Mouse (Mus musculus): ENCODE results near the gene Ebf1. TPM values are rescaled to one million over a fixed set of nuclear protein-coding genes. Genes with fewer than 3 reads are reported as not detected.

The Ebf1 gene
- not detected in 2 replicates for polyA plus RNA-seq (2012)

DNA sequence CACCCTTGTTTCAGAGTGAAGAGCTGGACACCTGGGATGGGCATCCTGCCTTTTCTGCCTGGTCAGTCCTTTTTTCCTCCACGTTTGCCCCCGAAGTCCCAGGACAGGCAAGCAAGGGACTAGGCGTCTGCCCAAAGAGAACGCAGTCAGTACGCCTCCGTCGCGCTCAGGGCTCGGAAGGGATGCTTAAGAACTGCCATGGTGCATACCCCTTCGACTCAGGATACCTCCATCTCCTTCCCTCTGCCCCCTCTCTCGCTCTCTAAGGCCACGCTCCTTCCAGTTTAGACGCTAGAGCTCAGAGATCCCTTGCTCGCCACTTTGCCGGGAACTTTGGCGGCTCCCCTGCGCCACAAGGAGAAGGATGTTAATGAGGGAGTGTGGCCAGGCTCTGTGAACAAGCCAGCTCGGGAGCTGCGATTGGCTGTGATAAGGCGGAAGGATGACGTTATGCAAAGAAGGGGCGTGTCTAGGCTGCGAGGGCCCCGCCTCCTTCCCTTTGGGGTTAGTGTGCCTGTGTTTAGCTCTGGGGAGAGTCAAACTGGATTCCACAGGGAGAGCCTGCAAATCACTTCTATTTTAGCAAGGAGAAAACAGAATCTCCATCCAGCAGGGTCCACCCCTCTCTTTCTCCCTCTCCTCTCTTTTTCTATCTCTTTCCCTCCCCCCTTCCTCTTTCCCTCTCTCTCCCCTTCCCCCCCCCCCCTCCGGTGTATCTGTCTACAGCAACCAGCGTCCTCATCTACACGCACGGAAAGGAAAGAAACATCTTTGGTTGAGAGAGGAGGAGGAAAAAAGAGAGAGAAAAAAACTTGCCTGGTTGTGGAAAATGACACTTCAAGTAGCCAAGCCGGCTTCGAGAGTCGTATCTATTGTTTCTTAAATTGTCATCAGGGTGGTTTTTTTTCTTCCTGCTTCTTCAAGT, at the start of gene Ebf1:
Gene Ebf1, plus strand, starts transcription at position 530 of the 925 bp plus-strand sequence.
- no peak for TF ChIP-seq GATA1 (IDR thresholded peaks at IDR 0.05; ENCODE audit: low read length)

DNA sequence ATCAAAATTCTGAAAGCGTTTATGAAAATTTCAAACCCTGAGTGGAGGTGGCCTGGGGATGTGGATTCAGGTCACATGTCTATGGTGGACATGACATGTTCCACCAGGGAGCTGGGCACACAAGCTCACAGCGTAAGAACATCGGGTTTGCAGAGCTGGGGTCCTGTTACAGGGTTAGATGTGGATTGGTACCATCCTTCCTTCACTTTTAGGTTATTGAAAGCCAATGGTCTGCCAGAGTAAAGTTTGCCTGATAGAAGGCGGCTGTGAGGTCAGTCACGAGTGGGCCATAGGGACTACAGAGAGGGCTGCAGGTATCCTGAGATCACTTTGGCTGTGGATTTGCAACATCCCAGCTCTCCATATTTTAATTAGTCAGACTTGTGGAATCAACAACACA, 44.3 kb upstream of the Ebf1 start:
- no peak for TF ChIP-seq GATA1 (IDR thresholded peaks at IDR 0.05; ENCODE audit: low read length)

DNA sequence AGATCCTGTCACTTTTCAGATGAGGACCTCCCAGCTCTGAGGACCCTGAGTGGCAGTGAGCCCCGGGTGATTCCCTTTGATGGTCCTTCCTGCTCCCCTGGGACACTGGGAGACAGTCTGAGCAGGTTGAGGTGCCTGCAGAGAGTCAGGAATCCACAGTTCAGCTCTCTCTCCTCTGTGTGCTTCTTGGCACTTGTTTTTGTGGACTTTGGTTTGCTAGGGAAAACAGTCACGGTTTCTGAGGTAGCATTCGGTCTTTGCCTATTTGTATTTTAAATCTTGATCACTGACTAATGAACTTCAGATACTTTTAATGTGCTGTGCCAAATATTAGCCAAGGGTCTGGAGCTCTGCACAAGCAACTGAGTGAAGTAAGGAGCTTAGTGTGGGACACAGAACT, 43.7 kb upstream of the Ebf1 start:
- no peak for TF ChIP-seq GATA1 (IDR thresholded peaks at IDR 0.05; ENCODE audit: low read length)

DNA sequence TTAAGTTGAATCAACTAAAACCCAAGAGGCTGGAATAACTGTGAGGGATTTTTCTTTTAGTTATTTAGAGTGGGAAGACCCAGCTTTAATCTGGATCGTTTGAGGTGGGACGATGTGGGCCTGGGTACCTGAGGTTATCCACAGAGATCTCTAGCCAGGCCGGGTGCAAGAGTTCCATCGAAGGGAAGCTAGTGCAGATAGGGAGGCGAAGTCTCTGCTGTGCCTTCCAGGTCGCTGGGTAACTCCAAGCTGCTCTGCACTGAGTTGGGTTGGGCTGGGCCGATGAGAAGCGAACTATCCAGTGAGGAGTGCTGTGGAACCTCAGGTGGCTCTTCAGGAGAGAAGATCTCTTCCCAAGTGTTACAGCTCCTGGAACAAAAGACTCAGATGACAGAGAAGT, 42.7 kb upstream of the Ebf1 start:
- TF ChIP-seq GATA1 (IDR thresholded peaks at IDR 0.05; ENCODE audit: low read length) = no peak

DNA sequence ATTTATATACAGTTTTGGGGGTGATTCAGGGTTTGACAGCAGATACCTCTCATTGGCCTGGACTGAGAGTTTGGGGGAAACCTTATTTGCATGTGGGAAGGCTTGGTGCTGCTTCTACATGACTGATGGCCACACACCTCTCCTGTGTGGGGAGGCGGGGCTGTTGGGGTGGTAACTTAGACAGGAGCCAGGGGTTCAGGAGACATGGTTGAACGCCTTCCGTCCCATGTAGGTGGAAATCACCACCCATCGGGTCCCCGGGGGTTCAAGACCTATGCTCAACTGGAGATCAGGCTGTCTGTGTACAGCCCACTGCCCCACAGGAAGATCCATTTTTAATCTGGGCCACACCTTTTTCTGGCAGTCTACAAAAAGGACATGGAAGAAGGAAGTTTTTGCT, 42.3 kb upstream of the Ebf1 start:
- TF ChIP-seq GATA1 (IDR thresholded peaks at IDR 0.05; ENCODE audit: low read length) = no peak

DNA sequence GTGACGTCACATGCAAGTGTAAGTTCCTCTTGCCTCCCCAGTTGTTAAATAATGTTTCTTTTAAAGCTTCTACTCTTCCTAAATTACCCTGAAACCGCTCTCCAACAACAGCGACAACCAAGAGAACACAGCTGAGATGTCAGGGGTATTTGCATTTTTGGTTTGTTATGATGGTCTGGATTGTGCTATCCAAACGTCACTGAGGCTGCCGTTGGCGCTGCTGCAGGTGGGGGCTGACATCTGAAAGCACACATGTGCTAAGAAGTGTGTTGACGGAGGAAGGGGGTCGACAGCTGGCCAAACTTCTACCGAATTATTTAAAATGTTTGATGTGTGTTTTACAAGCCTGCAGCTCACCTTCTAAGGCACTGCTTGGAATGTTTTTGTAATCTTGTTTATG, 39.2 kb upstream of the Ebf1 start:
- no peak for TF ChIP-seq GATA1 (IDR thresholded peaks at IDR 0.05; ENCODE audit: low read length)

DNA sequence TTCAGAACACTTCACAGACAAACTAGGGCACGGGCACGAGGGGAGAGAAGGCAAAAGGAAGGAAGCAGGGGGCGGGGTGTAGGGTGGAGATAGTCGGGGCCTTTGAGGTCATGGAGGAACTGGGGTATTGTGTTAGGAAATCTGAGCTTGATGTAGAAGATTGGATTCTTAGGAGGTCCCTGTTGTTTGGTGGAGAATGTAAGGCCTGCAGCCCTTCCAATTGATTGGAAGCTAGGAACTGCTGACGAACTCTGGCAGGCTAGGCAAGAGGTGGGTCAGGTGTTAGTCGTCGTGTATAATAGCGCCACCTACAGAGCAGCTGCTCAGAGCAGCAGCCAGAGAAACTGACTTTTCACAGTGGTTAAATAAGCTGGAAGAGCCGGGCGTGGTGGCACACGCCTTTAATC, 35.8 kb upstream of the Ebf1 start:
- no peak for TF ChIP-seq GATA1 (IDR thresholded peaks at IDR 0.05; ENCODE audit: low read length)

DNA sequence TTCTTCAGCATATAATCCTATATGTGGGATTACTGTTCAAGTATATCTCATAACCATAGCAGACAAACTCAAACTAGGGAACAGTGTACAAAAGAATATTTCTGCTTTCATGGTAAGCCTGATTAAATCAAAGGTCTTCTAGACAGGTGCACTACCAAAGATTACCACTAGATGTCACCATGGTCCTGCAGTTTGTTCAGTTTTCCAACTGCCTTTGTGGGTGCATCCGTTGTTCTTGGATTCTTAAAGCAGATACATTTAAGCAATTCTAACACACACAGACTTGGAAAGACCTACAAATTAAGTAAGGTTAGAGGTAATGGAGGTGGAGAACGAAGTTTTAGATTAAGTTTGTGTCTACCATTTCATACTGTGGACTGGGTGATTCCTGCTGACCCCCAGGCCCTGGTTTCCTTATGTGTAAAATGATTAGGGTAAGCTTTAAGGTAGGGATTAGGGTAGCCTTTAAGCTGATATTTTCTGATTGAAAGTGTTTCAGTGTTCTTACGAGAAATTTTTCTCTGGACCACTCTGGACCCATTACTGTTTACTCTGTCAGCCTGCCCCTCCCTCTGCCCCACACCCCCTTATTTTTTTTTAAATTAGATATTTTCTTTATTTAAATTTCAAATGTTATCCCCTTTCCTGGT, 30.9 kb upstream of the Ebf1 start:
- no peak for TF ChIP-seq GATA1 (IDR thresholded peaks at IDR 0.05; ENCODE audit: low read length)

DNA sequence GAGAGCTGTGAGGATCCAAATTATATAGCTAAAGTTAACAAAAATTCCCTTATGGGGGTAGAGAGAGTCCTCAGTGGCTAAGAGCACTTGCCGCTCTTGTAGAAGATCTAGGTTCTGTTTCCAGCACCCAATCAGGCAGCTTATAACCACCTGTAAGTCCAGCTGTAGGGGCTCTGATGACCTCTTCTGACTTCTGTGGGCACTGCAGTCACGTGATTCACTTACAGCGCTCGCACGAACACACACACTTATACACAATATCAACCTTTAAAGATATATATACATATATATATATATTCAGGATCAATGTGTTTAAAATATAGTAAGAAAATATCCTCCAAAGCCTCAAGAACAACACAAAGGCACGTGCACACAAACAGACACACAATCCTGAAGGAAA, 24.1 kb upstream of the Ebf1 start:
- no peak for TF ChIP-seq GATA1 (IDR thresholded peaks at IDR 0.05; ENCODE audit: low read length)

DNA sequence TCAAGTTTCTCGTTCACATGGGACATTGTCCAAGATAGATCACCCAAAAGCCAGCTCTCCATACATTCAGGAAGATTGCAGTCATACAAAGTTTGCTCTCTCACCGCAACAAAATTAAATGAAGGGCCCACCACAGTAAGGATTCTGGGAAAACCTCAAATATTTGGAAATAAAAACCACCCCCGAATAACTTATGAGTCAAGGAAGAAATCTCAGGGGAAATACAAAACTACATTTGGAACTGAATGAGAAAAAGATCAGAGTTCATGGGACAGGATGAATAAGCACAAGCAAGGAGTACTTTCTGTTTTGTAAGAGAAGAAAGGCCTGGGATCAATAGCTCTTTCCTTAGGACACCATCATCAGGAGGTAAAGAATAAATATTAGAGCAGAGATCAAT, 22.3 kb upstream of the Ebf1 start:
- no peak for TF ChIP-seq GATA1 (IDR thresholded peaks at IDR 0.05; ENCODE audit: low read length)

DNA sequence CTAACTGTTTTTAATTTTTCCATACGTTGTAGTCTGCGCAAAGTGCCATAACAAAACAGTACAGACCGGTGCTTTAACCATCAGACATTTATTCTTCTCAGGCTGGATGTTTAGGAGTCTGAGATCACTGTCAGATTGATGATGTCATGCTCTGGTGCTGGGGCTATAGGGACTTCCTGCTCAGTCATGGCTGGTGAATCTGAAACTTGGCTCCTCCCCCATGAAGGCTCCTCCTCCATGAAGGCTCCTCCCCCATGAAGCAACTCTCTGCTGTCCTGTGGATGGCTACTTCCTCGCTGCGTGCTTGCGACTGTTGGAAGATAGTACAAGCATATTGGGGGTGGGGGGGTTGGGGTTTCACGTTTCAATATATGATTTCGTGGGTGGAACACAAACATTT, 10.2 kb upstream of the Ebf1 start:
- no peak for TF ChIP-seq GATA1 (IDR thresholded peaks at IDR 0.05; ENCODE audit: low read length)

DNA sequence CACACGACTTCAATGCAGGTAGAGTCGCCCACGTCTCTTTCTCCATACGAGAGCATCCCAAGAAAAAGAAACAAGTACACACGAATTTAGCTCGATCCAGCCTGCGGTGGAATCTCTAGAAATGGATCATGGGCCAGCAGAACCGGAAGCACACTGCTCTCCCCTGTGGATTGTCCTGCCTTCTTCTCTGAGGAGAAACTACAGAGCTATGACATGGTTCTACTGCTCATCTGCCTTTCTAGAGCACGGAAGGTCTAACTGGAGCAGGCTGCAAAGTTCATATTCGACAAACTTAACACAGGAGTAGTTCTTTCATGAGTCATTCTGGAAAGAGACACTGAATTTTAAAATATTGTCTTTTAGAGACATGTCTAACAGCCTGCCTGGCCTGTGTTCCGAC, 8.5 kb upstream of the Ebf1 start:
- no peak for TF ChIP-seq GATA1 (IDR thresholded peaks at IDR 0.05; ENCODE audit: low read length)

DNA sequence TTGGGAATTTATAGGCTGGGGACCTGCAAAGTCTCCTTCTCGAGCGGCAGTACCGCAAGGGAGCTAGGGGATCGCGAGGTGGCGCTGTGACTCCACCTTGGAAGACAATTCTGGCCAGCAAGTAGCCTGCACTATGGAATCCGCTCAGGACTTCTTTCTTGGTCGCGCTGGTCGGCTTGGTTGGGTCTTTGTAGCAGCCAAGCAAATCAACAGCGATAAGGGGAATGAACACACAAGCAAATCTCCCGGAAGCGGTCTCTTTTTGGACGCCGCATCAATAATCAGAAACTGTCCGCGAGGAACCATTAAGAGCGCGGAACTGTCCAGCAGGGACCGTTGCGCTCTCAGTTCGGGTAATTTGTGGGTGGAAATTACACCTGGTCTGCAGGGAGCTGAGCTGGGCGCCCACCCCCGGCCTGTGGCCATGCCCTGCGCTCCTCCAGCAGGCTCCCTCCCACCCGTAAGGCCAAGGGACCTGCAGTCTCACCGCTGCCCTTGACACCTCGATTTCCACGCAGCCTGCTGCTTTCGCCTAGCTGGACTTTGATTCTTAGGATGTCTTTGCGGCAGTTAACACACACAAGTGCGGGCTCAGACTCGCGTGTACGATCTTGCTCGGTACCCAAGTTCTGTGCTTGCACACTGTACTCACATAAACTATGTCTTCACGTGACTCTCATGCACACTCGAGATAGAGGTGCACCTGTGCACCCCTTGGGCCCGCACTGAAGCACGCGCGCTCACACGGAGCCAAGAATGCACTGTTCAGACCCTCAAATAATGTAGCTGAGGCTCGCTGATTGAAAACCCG, 5.9 kb upstream of the Ebf1 start:
- TF ChIP-seq GATA1 (IDR thresholded peaks at IDR 0.05; ENCODE audit: low read length) = no peak

DNA sequence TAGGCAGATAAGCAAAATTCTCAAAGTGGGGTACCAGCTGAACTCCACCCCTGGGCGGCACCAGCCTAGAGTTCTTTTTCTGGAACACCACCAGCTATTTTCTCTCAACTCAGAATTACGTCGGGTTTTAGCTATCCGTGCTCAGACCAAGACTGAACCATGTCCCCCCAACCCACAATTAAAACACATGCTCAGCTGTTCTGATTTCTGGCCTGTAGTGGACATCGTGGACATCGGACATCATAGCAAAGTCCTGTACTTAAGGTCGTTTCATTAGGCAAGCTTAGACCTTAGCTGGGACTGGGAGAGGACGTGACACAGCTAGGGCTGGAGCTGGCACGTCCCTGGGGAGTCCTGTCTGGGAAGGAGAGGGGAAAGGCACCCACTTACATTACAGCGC, 5.0 kb upstream of the Ebf1 start:
- TF ChIP-seq GATA1 (IDR thresholded peaks at IDR 0.05; ENCODE audit: low read length) = no peak

DNA sequence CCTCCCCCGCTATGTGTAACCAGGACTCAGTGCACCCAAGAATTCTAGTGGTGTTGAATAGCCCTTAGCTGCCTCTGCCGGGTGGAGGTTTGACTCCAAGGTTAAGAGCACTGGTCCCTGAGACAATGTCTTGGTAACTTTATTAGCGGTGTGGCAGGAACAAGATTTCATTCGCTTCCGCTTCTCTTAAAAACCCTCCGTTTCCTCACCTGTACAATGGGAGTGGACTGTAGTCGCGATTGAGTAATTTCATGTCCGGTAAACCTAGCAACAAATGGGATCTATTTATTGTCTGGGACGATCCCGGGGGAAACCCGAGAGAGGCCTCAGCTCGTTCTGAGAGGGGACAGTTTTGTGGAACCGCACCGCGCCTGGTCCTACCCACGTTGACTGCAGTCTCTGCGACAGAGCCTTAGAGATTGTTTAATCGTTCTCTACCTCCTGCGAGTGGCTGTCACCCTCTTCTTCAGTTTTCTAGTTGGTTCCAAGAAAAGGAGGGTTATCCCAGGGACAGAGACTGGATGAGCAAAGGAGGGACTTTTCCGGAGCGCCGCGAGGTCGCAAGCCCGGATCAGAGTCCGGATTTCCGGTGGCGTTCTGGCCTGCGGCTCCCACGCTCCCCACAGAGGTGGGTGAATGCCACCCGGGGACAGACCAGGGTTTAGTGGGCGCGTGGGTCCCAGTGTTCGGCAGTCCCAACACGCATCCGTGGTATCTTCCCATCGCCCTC, 4.3 kb upstream of the Ebf1 start:
- TF ChIP-seq GATA1 (IDR thresholded peaks at IDR 0.05; ENCODE audit: low read length) = no peak
